Mouse (Mus musculus) heart, adult 18-20 months (tissue): ENCODE data around the gene Gm20696. TPM values are rescaled to one million over a fixed set of nuclear protein-coding genes. Genes with fewer than 3 reads are reported as not detected.

Source experiments
- microRNA-seq, 2 experiments: library from miRNA; unstranded; fragments of <30 nt; microRNA quantifications; one replicate each; pipeline ENCODE4 v1.2.0; 2022
- total RNA-seq, 2 experiments: library from RNA; stranded (reverse); gene quantifications; 2 replicates each; pipeline ENCODE4 v1.2.3; 2021

The Gm20696 gene
- total RNA-seq, 2 experiments from 2014 or later, result 0.94 to 2.2 TPM

Small RNAs within 50 kb of the gene (microRNA-seq; reads per million reads assigned to microRNA genes)
- gene Gm22328, result 0 reads per million in 2 experiments

Other genes with a start within 250 kb of the Gm20696 start
- gene Foxp1, start 144.1 kb downstream of the Gm20696 start, total RNA-seq, result 10 to 100 TPM; 29.4 to 32.8 TPM
- gene Eif4e3, start within 50 bp of the Gm20696 start, total RNA-seq, result 10 to 100 TPM; 44.5 to 45.6 TPM
- gene Gpr27, start 25.9 kb upstream of the Gm20696 start, total RNA-seq, result 1 to 10 TPM; 9.2 to 10.0 TPM
- not detected for gene Prok2, start 59.6 kb upstream of the Gm20696 start, total RNA-seq